Mouse (Mus musculus) heart, postnatal 0 days (tissue): Measurements from ENCODE around the gene Olfr521.

Experiments used
- CTCF ChIP-seq: IDR thresholded peaks from 2 replicates; pipeline ENCODE4 v1.5.1; 2016; ENCODE audit warnings: antibody characterized with exemption, control low read depth, low read depth
- EP300 ChIP-seq: IDR thresholded peaks from 2 replicates; pipeline ENCODE4 v1.6.1; 2016; ENCODE audit warnings: antibody characterized with exemption, low read depth

GRCm38 (mm10) chr7:99811661-99812060 is 48.4 kb downstream of the Olfr521 start:
- TF ChIP-seq EP300 (no peak), CTCF (no peak)
